Mouse (Mus musculus) G1E (cell line): ENCODE measurements around the gene Atrn. TPM values are rescaled to one million over a fixed set of nuclear protein-coding genes. Genes with fewer than 3 reads are reported as not detected.

Experiments used
- ATAC-seq: 2 replicates; pipeline ENCODE4 v1.8.0; 2016; ENCODE audit warnings: mild to moderate bottlenecking; ENCODE audit not compliant: insufficient number of reproducible peaks, poor library complexity, low FRiP score, severe bottlenecking; ENCODE audit errors: extremely low read depth
- DNase-seq: peaks from one replicate; pipeline ENCODE4 v3.0.0; 2012; ENCODE audit warnings: low spot score
- H3K27me3 ChIP-seq: 2 replicates; pipeline ENCODE4 v1.6.1; 2012; ENCODE audit warnings: mild to moderate bottlenecking, low read length, inconsistent platforms; ENCODE audit not compliant: insufficient read depth
- H3K36me3 ChIP-seq: replicated peaks from 2 replicates; pipeline ENCODE3; 2012; ENCODE audit warnings: mild to moderate bottlenecking, inconsistent platforms
- H3K4me1 ChIP-seq: 2 replicates; pipeline ENCODE4 v1.6.1; 2012; ENCODE audit warnings: low read depth, low read length, inconsistent platforms, mixed read lengths; ENCODE audit not compliant: insufficient read depth
- H3K4me3 ChIP-seq: 2 replicates; pipeline ENCODE4 v1.5.1; 2012; ENCODE audit warnings: low read depth, mild to moderate bottlenecking, inconsistent platforms, low read length, moderate library complexity, mixed read lengths
- H3K9me3 ChIP-seq: replicated peaks from 2 replicates; pipeline ENCODE4 v1.6.1; 2012; ENCODE audit warnings: inconsistent platforms
- CTCF ChIP-seq: IDR thresholded peaks from 2 replicates; pipeline ENCODE4 v1.5.1; 2012; ENCODE audit warnings: low read depth, low read length, inconsistent platforms, mixed read lengths
- GATA1 ChIP-seq: IDR thresholded peaks from 2 replicates; pipeline ENCODE4 v1.6.1; 2012; ENCODE audit warnings: borderline replicate concordance, low read length, inconsistent platforms, mixed read lengths
- GATA2 ChIP-seq: IDR thresholded peaks from 2 replicates; pipeline ENCODE4 v1.6.1; 2012; ENCODE audit warnings: low read depth, low read length, inconsistent platforms, borderline replicate concordance
- POLR2AphosphoS5 ChIP-seq: IDR thresholded peaks from 2 replicates; pipeline ENCODE4 v1.6.1; 2012; ENCODE audit warnings: low read depth, low read length, inconsistent platforms; ENCODE audit not compliant: insufficient replicate concordance
- TAL1 ChIP-seq: conservative IDR thresholded peaks from 2 replicates; pipeline ENCODE4 v1.6.1; 2012; ENCODE audit warnings: low read depth, low read length, inconsistent platforms, mixed read lengths
- polyA plus RNA-seq: library from polyadenylated mRNA; stranded (reverse); fragments of >175 nt; gene quantifications from 2 replicates; pipeline ENCODE4 v1.2.3, GENCODE M21; 2012
- total RNA-seq, 2 experiments: library from RNA; stranded (forward) in 1 of 2; stranded (reverse) in 1 of 2; fragments of 200-1000 nt in 1 of 2; fragments of >200 nt in 1 of 2; fragmentation: Nextera tagmentation in 1 of 2; gene quantifications; 2 replicates each; pipeline ENCODE4 v1.2.3; 2014 to 2017

The Atrn gene
- total RNA-seq (2014; fragmentation: Nextera tagmentation) (17.2 and 19.2 TPM in 2 replicates), total RNA-seq (2017) (10.2 and 10.6 TPM in 2 replicates), polyA plus RNA-seq (1.7 and 1.8 TPM in 2 replicates)

- TF ChIP-seq POLR2AphosphoS5 = no peak
- TF ChIP-seq CTCF = no peak
- no peak for TF ChIP-seq GATA1
- no peak for TF ChIP-seq GATA2
- Histone ChIP-seq H3K4me3 (peak within 1 kb of the TSS; percentile 96), H3K9me3 (no peaks in the 10 kb centered on the region), H3K4me1 (peaks cover 26% of the 10 kb centered on the region), H3K36me3 (peaks cover 29% of the 10 kb centered on the region), H3K27me3 (no peaks in the 10 kb centered on the region)
- peak; percentile 90 for DNase-seq
- peak; percentile 92 for ATAC-seq
Measured at GRCm38 (mm10) chr2:130905751-130906583, at the start of gene Atrn, which contains the start of gene 4930402H24Rik. Gene Atrn, plus strand, starts transcription at chr2:130906495. Gene 4930402H24Rik, minus strand, starts transcription at chr2:130906406.

- ATAC-seq = no peak
- Histone ChIP-seq H3K4me3 (no peak overlapping the region), H3K9me3 (no peaks in the 10 kb centered on the region), H3K4me1 (no peaks in the 10 kb centered on the region), H3K27me3 (peaks cover 15% of the 10 kb centered on the region), H3K36me3 (no peaks in the 10 kb centered on the region)
- TF ChIP-seq POLR2AphosphoS5 = no peak
- no peak for TF ChIP-seq TAL1
- no peak for TF ChIP-seq GATA1
- TF ChIP-seq GATA2 = no peak
- TF ChIP-seq CTCF = no peak
- DNase-seq = no peak
Measured at GRCm38 (mm10) chr2:130862091-130862490, 44.2 kb upstream of the Atrn start.

GRCm38 (mm10) chr2:130870916-130871315 is 35.4 kb upstream of the Atrn start:
- H3K36me3 ChIP-seq = no peaks in the 10 kb centered on the region
- no peaks in the 10 kb centered on the region for H3K9me3 ChIP-seq
- peaks cover 11% of the 10 kb centered on the region for H3K27me3 ChIP-seq
- ATAC-seq (no peak), DNase-seq (no peak)
- H3K4me1 ChIP-seq = no peaks in the 10 kb centered on the region
- no peak for TF ChIP-seq CTCF
- TF ChIP-seq POLR2AphosphoS5 = no peak
- no peak for TF ChIP-seq GATA2
- no peak for TF ChIP-seq GATA1
- no peak for TF ChIP-seq TAL1
- H3K4me3 ChIP-seq = no peak overlapping the region

GRCm38 (mm10) chr2:130877376-130877775 is 28.9 kb upstream of the Atrn start:
- no peak overlapping the region for H3K4me3 ChIP-seq
- TF ChIP-seq GATA1 = no peak
- TF ChIP-seq POLR2AphosphoS5 = no peak
- TF ChIP-seq CTCF = no peak
- TF ChIP-seq TAL1 = no peak
- TF ChIP-seq GATA2 = no peak
- peaks cover 6% of the 10 kb centered on the region for H3K36me3 ChIP-seq
- H3K27me3 ChIP-seq = no peaks in the 10 kb centered on the region
- ATAC-seq (no peak), DNase-seq (no peak)
- H3K4me1 ChIP-seq = no peaks in the 10 kb centered on the region
- no peaks in the 10 kb centered on the region for H3K9me3 ChIP-seq

GRCm38 (mm10) chr2:130886983-130887382 is 19.3 kb upstream of the Atrn start:
- H3K27me3 ChIP-seq = no peaks in the 10 kb centered on the region
- TF ChIP-seq GATA1 (no peak), POLR2AphosphoS5 (no peak), GATA2 (no peak), TAL1 (no peak), CTCF (no peak)
- H3K4me1 ChIP-seq = no peaks in the 10 kb centered on the region
- DNase-seq = no peak
- no peak for ATAC-seq
- H3K9me3 ChIP-seq = no peaks in the 10 kb centered on the region
- peaks cover 10% of the 10 kb centered on the region for H3K36me3 ChIP-seq
- H3K4me3 ChIP-seq = no peak overlapping the region

GRCm38 (mm10) chr2:130887456-130887855 is 18.8 kb upstream of the Atrn start:
- ATAC-seq = no peak
- peaks cover 13% of the 10 kb centered on the region for H3K36me3 ChIP-seq

More at GRCm38 (mm10) chr2:130887456-130887855, 18.8 kb upstream of the Atrn start:
- Histone ChIP-seq H3K27me3 (no peaks in the 10 kb centered on the region), H3K4me1 (no peaks in the 10 kb centered on the region), H3K4me3 (no peak overlapping the region), H3K9me3 (no peaks in the 10 kb centered on the region)
- no peak for DNase-seq
- TF ChIP-seq GATA2 = no peak
- no peak for TF ChIP-seq GATA1
- no peak for TF ChIP-seq TAL1
- TF ChIP-seq CTCF = no peak
- no peak for TF ChIP-seq POLR2AphosphoS5
